ENCODE assay signal across 19 mouse cellular contexts in the genomic region with DNA sequence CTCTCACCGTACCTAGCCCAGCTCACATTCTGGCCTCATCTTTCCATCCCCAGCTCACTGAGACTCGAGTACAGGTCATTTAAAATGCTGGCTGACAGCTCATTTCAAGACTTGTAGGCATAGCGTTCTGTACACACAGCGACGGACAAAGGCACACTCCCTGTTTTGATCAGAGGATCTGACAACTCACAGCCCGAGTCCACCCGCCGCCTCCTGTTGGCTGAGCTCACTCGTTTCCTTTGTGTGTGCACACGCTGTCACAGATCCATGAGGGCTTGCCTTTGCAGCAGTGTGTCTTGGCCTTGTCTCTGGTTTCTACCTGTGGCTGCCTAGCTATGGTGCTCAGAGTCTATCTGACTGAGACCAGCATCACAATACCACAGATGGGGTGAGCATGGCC.
"Had no signal": no experiment of that assay in that cellular context is flagged by ENCODE, and none has a peak within 500 bp of the region (broad histone marks: within the 10 kb centered on the region; RNA-seq: fewer than 3 reads in every experiment).

No protein-coding gene starts in this region.

- H3K4me2 ChIP-seq: limb, embryonic 13.5 days; liver, embryonic 12.5 days; liver, embryonic 15.5 days; lung, embryonic 15.5 days had no signal

- H3K36me3 ChIP-seq: limb, embryonic 10.5 days; limb, embryonic 13.5 days; liver, embryonic 12.5 days; liver, embryonic 15.5 days; lung, embryonic 15.5 days; midbrain, embryonic 10.5 days had no signal

- H3K9me3 ChIP-seq: limb, embryonic 10.5 days; liver, embryonic 15.5 days; lung, embryonic 15.5 days; midbrain, embryonic 10.5 days had no signal

- H3K4me1 ChIP-seq: midbrain, embryonic 10.5 days had no signal

- H3K9ac ChIP-seq: limb, embryonic 13.5 days; liver, embryonic 12.5 days; liver, embryonic 15.5 days; lung, embryonic 15.5 days had no signal

- ATAC-seq: liver, embryonic 12.5 days had no signal

- H3K27ac ChIP-seq: layer of hippocampus, adult 2 months; limb, embryonic 10.5 days; limb, embryonic 13.5 days; liver, embryonic 12.5 days; liver, embryonic 15.5 days; lung, embryonic 15.5 days; midbrain, embryonic 10.5 days had no signal

- H3K4me3 ChIP-seq: layer of hippocampus, adult 2 months; limb, embryonic 10.5 days; limb, embryonic 13.5 days; liver, embryonic 12.5 days; liver, embryonic 15.5 days; lung, embryonic 15.5 days; megakaryocyte, embryonic 14.5 days; midbrain, embryonic 10.5 days had no signal

- DNase-seq: kidney, adult 11 months; kidney, adult 9 months; kidney, postnatal 25 days; layer of hippocampus, adult 9-11 months; liver; lung, adult 18-20 months; lung, postnatal 10 days; lung, postnatal 36 days; thymus, adult 2 months; thymus, postnatal 14 days; thymus, postnatal 4 days had no signal

- H3K27me3 ChIP-seq: liver, embryonic 12.5 days; liver, embryonic 15.5 days; lung, embryonic 15.5 days; megakaryocyte, embryonic 14.5 days had no signal
